Mouse (Mus musculus) small intestine, adult 2 months (tissue): ENCODE measurements at regions not wholly inside any gene's neighbourhood (a gene's known extent, or its start where the extent isn't known, plus 50 kb on each side); places are given as distances from the start of the nearest gene placed in this dataset.

ENCODE experiments used
- CTCF ChIP-seq: fragments of 200-500 bp; IDR thresholded peaks from 2 replicates; pipeline ENCODE4 v1.5.1; 2012; ENCODE audit warnings: low read depth, mild to moderate bottlenecking, control low read depth, inconsistent platforms, low read length, moderate library complexity, mixed read lengths; ENCODE audit not compliant: insufficient replicate concordance, insufficient read length; ENCODE audit errors: extremely low read depth
- POLR2A ChIP-seq: fragments of 200-500 bp; IDR thresholded peaks from 2 replicates; pipeline ENCODE4 v1.6.1; 2012; ENCODE audit warnings: low read depth, mild to moderate bottlenecking, control low read depth, inconsistent platforms, low read length, moderate library complexity

- TF ChIP-seq CTCF (no peak), POLR2A (no peak)
Measured at GRCm38 (mm10) chr14:79914966-79915365, 68.9 kb upstream of the Olfm4 start.
